Mouse (Mus musculus) E14TG2a.4 (cell line): ENCODE measurements around the gene Mettl11b.

Experiments used
- H3K27me3 ChIP-seq: 2 replicates; pipeline ENCODE4 v1.6.1; 2014; ENCODE audit warnings: low read length, control low read depth; ENCODE audit not compliant: insufficient read depth
- H3K36me3 ChIP-seq: 2 replicates; pipeline ENCODE4 v1.6.1; 2014; ENCODE audit warnings: low read length, control low read depth; ENCODE audit not compliant: insufficient read depth
- H3K4me1 ChIP-seq: replicated peaks from 2 replicates; pipeline ENCODE4 v1.6.1; 2014; ENCODE audit warnings: low read depth, low read length, control low read depth
- H3K4me3 ChIP-seq: replicated peaks from 2 replicates; pipeline ENCODE4 v1.5.1; 2014; ENCODE audit warnings: mild to moderate bottlenecking, low read length
- H3K9me3 ChIP-seq: 2 replicates; pipeline ENCODE4 v1.6.1; 2014; ENCODE audit warnings: low read length, control low read depth
- CTCF ChIP-seq: conservative IDR thresholded peaks from 2 replicates; pipeline ENCODE4 v1.5.1; 2014; ENCODE audit warnings: low read length
- NANOG ChIP-seq: IDR thresholded peaks from 2 replicates; pipeline ENCODE4 v1.6.1; 2014; ENCODE audit warnings: borderline replicate concordance, low read length, mixed read lengths
- POU5F1 ChIP-seq: IDR thresholded peaks from 2 replicates; pipeline ENCODE4 v1.6.1; 2014; ENCODE audit warnings: low read length, borderline replicate concordance

Gene Mettl11b

DNA sequence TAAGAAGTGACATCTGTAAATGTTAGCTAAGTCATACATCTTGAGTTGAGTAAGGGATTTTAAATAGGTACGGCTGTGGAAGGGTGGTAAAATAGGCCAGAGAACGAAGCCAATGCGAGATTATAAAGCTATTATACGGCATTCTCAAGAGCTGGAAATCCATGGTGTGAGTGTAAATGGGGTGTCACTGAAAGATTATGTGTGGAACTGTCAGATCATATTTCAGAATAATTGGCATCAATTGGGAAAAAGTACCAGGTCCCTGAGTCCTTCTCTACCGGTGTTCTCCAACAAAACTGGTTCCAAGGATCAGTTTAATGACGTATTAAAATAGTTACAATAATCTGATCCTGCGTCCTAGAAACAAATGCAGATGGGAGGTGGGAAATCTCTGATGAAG lies 24.5 kb downstream of the Mettl11b start:
- Histone ChIP-seq H3K27me3 (no peaks in the 10 kb centered on the region), H3K36me3 (no peaks in the 10 kb centered on the region), H3K4me1 (no peaks in the 10 kb centered on the region), H3K4me3 (no peak overlapping the region), H3K9me3 (peaks cover 4% of the 10 kb centered on the region; the same call in 1 of the 2 replicates)
- TF ChIP-seq NANOG (no peak), POU5F1 (no peak), CTCF (no peak)

- Histone ChIP-seq H3K27me3 (no peaks in the 10 kb centered on the region), H3K36me3 (no peaks in the 10 kb centered on the region), H3K9me3 (peaks cover 4% of the 10 kb centered on the region; the same call in 1 of the 2 replicates), H3K4me3 (no peak overlapping the region), H3K4me1 (no peaks in the 10 kb centered on the region)
- no peak for TF ChIP-seq NANOG
- no peak for TF ChIP-seq CTCF
- no peak for TF ChIP-seq POU5F1
These were observed 25.3 kb downstream of the Mettl11b start for GRCm38 (mm10) chr1:163699702-163700101.

DNA sequence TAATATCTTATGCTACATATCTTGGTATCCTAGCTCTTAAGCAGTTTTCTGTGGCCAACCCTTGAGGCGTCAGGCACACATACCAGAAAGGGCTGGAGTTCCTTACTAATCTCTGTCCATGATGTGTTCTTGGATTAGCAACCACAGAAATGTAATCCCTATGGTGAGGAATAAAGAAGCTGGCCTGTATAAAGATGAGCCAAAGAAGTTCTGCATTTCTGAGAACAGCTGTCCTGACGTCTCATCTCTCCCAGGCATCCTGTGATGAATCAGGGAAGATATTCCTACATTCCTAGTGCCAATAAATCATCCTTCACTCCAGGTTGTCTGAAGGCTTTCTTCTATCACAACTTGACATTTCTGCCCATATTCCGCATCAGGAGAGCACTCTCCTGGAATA lies 33.2 kb downstream of the Mettl11b start:
- Histone ChIP-seq H3K36me3 (no peaks in the 10 kb centered on the region), H3K4me3 (no peak overlapping the region), H3K4me1 (no peaks in the 10 kb centered on the region), H3K9me3 (peaks cover 13% of the 10 kb centered on the region), H3K27me3 (no peaks in the 10 kb centered on the region)
- TF ChIP-seq NANOG, result no peak
- no peak for TF ChIP-seq POU5F1
- no peak for TF ChIP-seq CTCF

- no peak for TF ChIP-seq CTCF
- H3K36me3 ChIP-seq, result no peaks in the 10 kb centered on the region
- H3K27me3 ChIP-seq, result no peaks in the 10 kb centered on the region
- H3K4me1 ChIP-seq, result no peaks in the 10 kb centered on the region
- no peaks in the 10 kb centered on the region for H3K9me3 ChIP-seq
- H3K4me3 ChIP-seq, result no peak overlapping the region
These were observed 42.0 kb downstream of the Mettl11b start for GRCm38 (mm10) chr1:163682935-163683430.

GRCm38 (mm10) chr1:163682127-163682526 lies 42.9 kb downstream of the Mettl11b start:
- H3K27me3 ChIP-seq, result no peaks in the 10 kb centered on the region

DNA sequence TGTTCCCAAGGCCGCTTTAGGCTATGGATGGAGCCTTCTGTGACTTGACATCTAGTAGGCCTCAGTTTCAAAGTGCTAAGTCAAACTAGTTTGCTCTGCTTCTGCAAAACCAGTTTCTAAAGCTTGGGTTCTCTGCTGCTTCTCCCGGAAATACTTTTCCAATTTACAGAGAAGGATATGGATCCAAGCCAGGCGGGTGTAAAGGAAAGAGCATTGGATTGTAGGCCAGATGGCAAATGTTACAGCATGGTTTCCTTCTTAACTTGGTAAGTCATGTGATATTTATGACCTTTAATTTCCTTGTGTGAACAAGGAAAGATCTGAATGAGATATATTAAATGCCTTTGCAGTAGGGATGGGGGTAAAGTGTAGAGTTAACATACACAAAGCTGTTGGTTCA lies 52.2 kb downstream of the Mettl11b start:
- H3K36me3 ChIP-seq, result no peaks in the 10 kb centered on the region
- no peaks in the 10 kb centered on the region for H3K4me1 ChIP-seq
- no peaks in the 10 kb centered on the region for H3K9me3 ChIP-seq
- H3K27me3 ChIP-seq, result no peaks in the 10 kb centered on the region
- TF ChIP-seq NANOG (no peak), CTCF (no peak), POU5F1 (no peak)
- no peak overlapping the region for H3K4me3 ChIP-seq

More at GRCm38 (mm10) chr1:163682127-163682526, 42.9 kb downstream of the Mettl11b start:
- Histone ChIP-seq H3K4me3 (no peak overlapping the region), H3K36me3 (no peaks in the 10 kb centered on the region), H3K4me1 (no peaks in the 10 kb centered on the region), H3K9me3 (no peaks in the 10 kb centered on the region)
- TF ChIP-seq CTCF, result no peak
- no peak for TF ChIP-seq POU5F1
- no peak for TF ChIP-seq NANOG

DNA sequence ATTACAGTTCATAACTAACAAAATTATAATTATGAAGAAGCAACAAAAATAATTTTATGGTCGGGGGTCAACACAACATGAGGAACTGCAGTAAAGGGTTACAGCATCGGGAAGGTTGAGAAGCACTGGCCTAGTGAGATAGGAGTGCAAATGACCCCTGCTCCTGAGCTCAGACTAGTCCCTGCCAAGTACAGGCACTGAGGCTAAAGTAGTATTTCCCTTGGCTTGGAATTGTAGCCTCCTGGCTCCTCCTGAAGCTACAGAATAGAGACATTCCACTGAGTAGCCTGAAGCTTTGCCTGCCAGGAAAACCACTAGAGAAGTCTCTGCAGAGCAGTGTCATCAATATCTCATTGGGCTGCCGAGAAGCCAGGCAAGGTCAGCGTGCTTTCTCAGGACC lies 53.7 kb downstream of the Mettl11b start:
- H3K4me1 ChIP-seq, result no peaks in the 10 kb centered on the region
- H3K27me3 ChIP-seq, result no peaks in the 10 kb centered on the region; the same call in 1 of the 2 replicates
- no peaks in the 10 kb centered on the region for H3K36me3 ChIP-seq
- no peak overlapping the region for H3K4me3 ChIP-seq
- no peaks in the 10 kb centered on the region for H3K9me3 ChIP-seq
- TF ChIP-seq CTCF, result no peak
- no peak for TF ChIP-seq NANOG
- no peak for TF ChIP-seq POU5F1

- H3K36me3 ChIP-seq, result no peaks in the 10 kb centered on the region
- H3K4me3 ChIP-seq, result no peak overlapping the region
- TF ChIP-seq NANOG (no peak), CTCF (no peak), POU5F1 (no peak)
- H3K9me3 ChIP-seq, result no peaks in the 10 kb centered on the region
- H3K4me1 ChIP-seq, result no peaks in the 10 kb centered on the region
- H3K27me3 ChIP-seq, result no peaks in the 10 kb centered on the region; the same call in 1 of the 2 replicates
These were observed 54.3 kb downstream of the Mettl11b start for GRCm38 (mm10) chr1:163670702-163671101.

DNA sequence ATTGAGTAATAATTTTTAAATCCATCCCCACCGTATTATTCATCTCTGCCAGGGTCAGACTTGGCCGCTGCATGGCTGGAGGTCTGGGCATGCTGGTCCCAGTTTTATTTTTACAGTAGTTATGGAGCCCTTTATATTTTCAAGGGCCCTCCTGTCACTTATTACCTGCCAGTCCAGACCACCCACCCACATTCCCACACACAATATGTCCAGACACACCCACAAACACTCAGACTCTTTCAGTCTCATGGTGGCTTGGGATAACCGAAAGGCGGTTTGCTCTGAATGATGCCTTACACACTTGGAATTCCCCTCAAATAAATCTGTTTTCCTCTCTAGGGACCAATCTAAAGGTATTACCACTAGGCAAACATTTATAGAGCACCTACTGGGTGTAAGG lies 55.1 kb downstream of the Mettl11b start:
- TF ChIP-seq POU5F1 (no peak), CTCF (no peak), NANOG (no peak)
- no peaks in the 10 kb centered on the region for H3K9me3 ChIP-seq
- H3K4me3 ChIP-seq, result no peak overlapping the region
- no peaks in the 10 kb centered on the region for H3K36me3 ChIP-seq
- H3K4me1 ChIP-seq, result no peaks in the 10 kb centered on the region
- no peaks in the 10 kb centered on the region; the same call in 1 of the 2 replicates for H3K27me3 ChIP-seq
